In genomic region chr5:17334836-17335235, GRCm38 (mm10) we compare ENCODE assay signal across 37 mouse cellular contexts. TPM values are rescaled to one million over a fixed set of nuclear protein-coding genes. Genes with fewer than 3 reads are reported as not detected.
"Had no signal": no experiment of that assay in that cellular context is flagged by ENCODE, and none has a peak within 500 bp of the region (broad histone marks: within the 10 kb centered on the region; RNA-seq: fewer than 3 reads in every experiment).

No protein-coding gene starts in this region.

- H3K27ac ChIP-seq: heart, adult 2 months; heart, embryonic 13.5 days; heart, embryonic 15.5 days; hindbrain, embryonic 10.5 days; hindbrain, embryonic 12.5 days; hindbrain, embryonic 14.5 days; intestine, embryonic 15.5 days; layer of hippocampus, adult 2 months; left cerebral cortex, adult 2 months; limb, embryonic 12.5 days; limb, embryonic 15.5 days; liver, embryonic 12.5 days; liver, embryonic 14.5 days had no signal

- H3K36me3 ChIP-seq: heart, embryonic 13.5 days; heart, embryonic 15.5 days; hindbrain, embryonic 10.5 days; hindbrain, embryonic 12.5 days; intestine, embryonic 15.5 days; limb, embryonic 12.5 days; limb, embryonic 15.5 days; liver, embryonic 12.5 days had no signal

- DNase-seq: gastrocnemius, postnatal 14 days; gastrocnemius, postnatal 36 days; heart, adult 11 months; heart, adult 2 months; heart, postnatal 14 days; heart, postnatal 4 days; kidney, adult 8-10 months; kidney, postnatal 25 days; kidney, postnatal 4 days; left cerebral cortex, postnatal 4 days; lung, adult 18-20 months had no signal

- ATAC-seq: hindbrain, embryonic 16.5 days; inflammation-experienced regulatory T-cells, adult 6 months; intestine, embryonic 15.5 days; intestine, postnatal 0 days; liver, embryonic 12.5 days had no signal

- H3K4me2 ChIP-seq: heart, embryonic 11.5 days; heart, embryonic 13.5 days; heart, embryonic 15.5 days; hindbrain, embryonic 12.5 days; hindbrain, embryonic 14.5 days; intestine, embryonic 15.5 days; limb, embryonic 12.5 days; limb, embryonic 15.5 days; liver, embryonic 12.5 days had no signal

- H3K4me1 ChIP-seq: heart, embryonic 13.5 days; heart, embryonic 15.5 days; hindbrain, embryonic 10.5 days; hindbrain, embryonic 12.5 days; intestine, embryonic 15.5 days; limb, embryonic 12.5 days; limb, embryonic 15.5 days; liver, embryonic 12.5 days had no signal

- H3K9ac ChIP-seq: heart, embryonic 13.5 days; heart, embryonic 15.5 days; hindbrain, embryonic 12.5 days; hindbrain, embryonic 14.5 days; intestine, embryonic 15.5 days; limb, embryonic 12.5 days; limb, embryonic 15.5 days; liver, embryonic 12.5 days; liver, embryonic 14.5 days had no signal

- H3K4me3 ChIP-seq: heart, adult 2 months; heart, embryonic 13.5 days; heart, embryonic 15.5 days; hindbrain, embryonic 10.5 days; hindbrain, embryonic 12.5 days; intestine, embryonic 15.5 days; layer of hippocampus, adult 2 months; left cerebral cortex, adult 2 months; limb, embryonic 12.5 days; limb, embryonic 15.5 days; liver, embryonic 12.5 days had no signal

- H3K9me3 ChIP-seq: heart, embryonic 13.5 days; heart, embryonic 15.5 days; hindbrain, embryonic 10.5 days; hindbrain, embryonic 12.5 days; intestine, embryonic 15.5 days; limb, embryonic 12.5 days; limb, embryonic 15.5 days; liver, embryonic 12.5 days had no signal

- H3K27me3 ChIP-seq: heart, embryonic 13.5 days; heart, embryonic 15.5 days; hindbrain, embryonic 12.5 days; intestine, embryonic 15.5 days; limb, embryonic 12.5 days; limb, embryonic 15.5 days; liver, embryonic 12.5 days had no signal

RNA-seq across cellular contexts. Expression of gene Speer4f2, which starts 38.1 kb away (rescaled TPM):
- total RNA-seq: gastrocnemius, adult 18-20 months; gastrocnemius, adult 8-10 months; gastrocnemius, postnatal 14 days; gastrocnemius, postnatal 36 days; heart, adult 2 months; heart, postnatal 14 days; heart, postnatal 4 days; layer of hippocampus, adult 2 months; layer of hippocampus, postnatal 10 days; layer of hippocampus, postnatal 25 days; left cerebral cortex, adult 2 months; left cerebral cortex, postnatal 25 days; left cerebral cortex, postnatal 4 days; liver, adult 2 months had no signal
- polyA plus RNA-seq: gonadal fat pad, adult 2 months; heart, adult 2 months; heart, embryonic 11.5 days; heart, embryonic 13.5 days; heart, embryonic 15.5 days; heart, postnatal 0 days; hindbrain, embryonic 10.5 days; hindbrain, embryonic 12.5 days; hindbrain, embryonic 14.5 days; hindbrain, embryonic 16.5 days; inflammation-experienced regulatory T-cells, adult 6 months; intestine, embryonic 15.5 days; intestine, postnatal 0 days; kidney, embryonic 16.5 days; limb, embryonic 12.5 days; limb, embryonic 15.5 days; liver, adult 2 months; liver, embryonic 12.5 days; liver, embryonic 14.5 days; liver, embryonic 16.5 days had no signal
